Mouse (Mus musculus): ENCODE measurements around the gene Chrna1. TPM values are rescaled to one million over a fixed set of nuclear protein-coding genes. Genes with fewer than 3 reads are reported as not detected.
"Not testable (repeated sequence)": the region's sequence is repeated elsewhere in the genome, so short reads cannot be mapped to it uniquely, and the experiment has no call there.

Gene Chrna1
- total RNA-seq, 2 experiments from 2014 or later: 14.4 to 17.4 TPM

DNA sequence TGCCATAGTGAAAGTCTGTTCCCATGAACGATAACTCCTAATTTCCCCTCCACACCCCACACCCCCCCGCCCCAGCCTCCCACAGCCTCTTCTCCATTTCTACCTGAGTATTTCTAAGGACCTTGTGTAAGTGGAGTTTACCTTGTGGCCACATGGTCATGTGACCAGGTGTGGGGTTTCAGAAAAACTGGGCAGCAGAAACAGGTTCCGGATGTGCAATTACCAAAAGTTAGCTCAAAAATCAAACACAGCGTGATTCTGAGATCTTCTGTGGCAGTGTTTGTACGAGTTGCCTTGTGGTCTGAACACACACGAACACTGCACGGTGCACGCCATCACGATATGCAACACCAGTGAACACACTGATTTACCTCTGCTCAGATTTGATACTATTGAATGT is 17.5 kb downstream of the Chrna1 start:
- intact Hi-C loops (cut with DNase I; ENCODE audit: low total_unique reads): no loop called here
- no peak for DNase-seq

DNA sequence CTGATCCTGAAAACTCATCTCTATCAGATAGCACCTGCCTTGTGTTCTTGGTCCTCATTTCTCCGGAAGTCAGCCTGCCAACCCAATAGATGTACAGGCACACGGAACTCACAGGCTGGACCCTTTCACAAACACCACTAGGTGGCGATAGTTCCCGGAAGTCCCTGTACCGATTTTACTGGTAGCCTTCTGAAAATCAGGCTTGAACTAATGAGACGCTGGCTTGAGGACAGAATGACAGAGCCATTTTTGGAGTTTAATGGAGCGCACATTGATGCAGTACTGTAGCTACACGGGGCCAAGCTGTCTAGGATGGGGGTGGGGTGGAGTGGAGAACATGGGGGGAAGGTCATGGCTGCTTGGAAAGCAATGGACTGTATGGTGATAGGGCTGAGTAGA is 18.5 kb downstream of the Chrna1 start:
- intact Hi-C loops (cut with DNase I; ENCODE audit: low total_unique reads): no loop called here
- no peak for DNase-seq

- intact Hi-C loops (cut with DNase I; ENCODE audit: low total_unique reads): no loop called here
- no peak for DNase-seq
Measured at GRCm38 (mm10) chr2:73560899-73561664, 19.1 kb downstream of the Chrna1 start.

DNA sequence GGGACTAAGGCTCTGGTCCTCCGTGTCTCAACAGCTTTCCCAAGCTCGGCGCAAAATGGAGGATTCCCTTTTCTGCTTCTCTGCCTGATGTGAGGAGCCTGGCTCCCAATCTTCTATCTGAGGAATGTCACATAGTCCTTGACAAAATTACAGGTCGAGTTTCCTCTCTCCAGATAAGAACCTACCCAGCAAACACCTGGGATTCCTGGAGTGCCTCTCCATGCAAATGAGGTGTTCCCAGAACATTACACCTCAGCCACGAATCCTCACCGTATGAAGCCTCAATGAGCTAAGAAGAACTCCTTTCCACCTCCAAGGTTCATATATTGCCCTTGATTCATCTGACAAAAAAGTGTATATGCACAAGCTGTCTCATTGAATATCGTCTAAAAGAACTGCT is 19.7 kb downstream of the Chrna1 start:
- intact Hi-C loops (cut with DNase I; ENCODE audit: low total_unique reads): no loop called here
- DNase-seq: no peak

GRCm38 (mm10) chr2:73557956-73558355 is 22.2 kb downstream of the Chrna1 start:
- DNase-seq: no peak
- intact Hi-C loops (cut with DNase I; ENCODE audit: low total_unique reads): no loop called here

DNA sequence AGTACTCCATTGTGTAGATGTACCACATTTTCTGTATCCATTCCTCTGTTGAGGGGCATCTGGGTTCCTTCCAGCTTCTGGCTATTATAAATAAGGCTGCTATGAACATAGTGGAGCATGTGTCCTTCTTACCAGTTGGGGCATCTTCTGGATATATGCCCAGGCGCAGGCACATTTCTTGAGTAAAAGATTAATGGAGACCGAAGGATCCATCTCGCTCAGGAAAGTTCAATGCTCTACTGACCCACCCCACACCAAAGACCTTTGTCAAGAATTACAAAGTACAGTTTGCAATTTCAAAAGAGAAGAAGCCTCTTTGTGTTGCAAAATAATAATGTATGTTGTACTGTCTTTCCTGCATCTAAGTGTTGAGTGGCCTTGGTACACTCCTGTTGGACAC is 23.1 kb downstream of the Chrna1 start:
- intact Hi-C loops (cut with DNase I; ENCODE audit: low total_unique reads): not testable (repeated sequence)

GRCm38 (mm10) chr2:73554389-73554788 is 25.7 kb downstream of the Chrna1 start:
- no peak for DNase-seq
- intact Hi-C loops (cut with DNase I; ENCODE audit: low total_unique reads): no loop called here

More for the DNA sequence above, 23.1 kb downstream of the Chrna1 start:
- DNase-seq: not testable (repeated sequence)

- intact Hi-C loops (cut with DNase I; ENCODE audit: low total_unique reads): no loop called here
- no peak for DNase-seq
Measured at GRCm38 (mm10) chr2:73552926-73553325, 27.2 kb downstream of the Chrna1 start.

DNA sequence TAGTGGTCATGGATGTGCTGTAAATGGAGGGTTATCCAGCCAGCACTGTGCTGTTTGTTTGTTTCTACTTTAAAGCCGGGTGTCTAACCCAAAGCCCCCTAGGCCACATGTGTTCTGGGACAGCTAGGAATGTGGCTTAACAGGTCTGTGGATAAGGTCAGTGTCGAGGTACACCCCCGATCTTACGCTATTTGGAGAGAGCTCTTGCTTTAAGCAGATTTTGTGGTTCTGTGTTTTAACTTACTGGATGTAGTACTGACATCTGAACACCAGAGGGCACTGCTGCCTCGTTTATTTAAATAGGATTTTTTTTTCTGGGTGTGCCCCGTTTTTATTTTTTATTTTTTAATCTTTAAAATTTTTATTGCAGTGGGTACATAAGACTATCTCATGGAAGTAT is 29.4 kb downstream of the Chrna1 start:
- intact Hi-C loops (cut with DNase I; ENCODE audit: low total_unique reads): no loop called here

DNA sequence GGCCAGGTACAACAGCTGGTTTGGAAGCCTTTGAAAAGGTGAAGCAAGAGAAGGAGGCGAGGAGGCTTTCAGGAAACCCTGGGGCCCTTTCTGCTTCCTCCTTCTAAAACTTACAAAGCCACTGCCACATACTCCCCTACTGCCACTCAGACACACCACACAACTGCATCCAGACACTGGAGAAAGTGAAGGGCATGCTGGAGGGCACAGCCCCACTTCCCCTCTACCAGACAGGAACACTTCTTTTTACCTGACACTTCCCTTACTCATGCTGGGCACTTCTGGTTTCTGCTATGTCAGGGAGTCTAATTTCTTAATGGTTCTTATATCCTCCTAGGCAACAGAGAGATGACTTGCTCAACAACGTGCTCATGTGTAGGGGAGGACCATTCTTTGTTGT is 31.6 kb downstream of the Chrna1 start:
- intact Hi-C loops (cut with DNase I; ENCODE audit: low total_unique reads): no loop called here
- DNase-seq: no peak

More for the DNA sequence above, 29.4 kb downstream of the Chrna1 start:
- no peak for DNase-seq

DNA sequence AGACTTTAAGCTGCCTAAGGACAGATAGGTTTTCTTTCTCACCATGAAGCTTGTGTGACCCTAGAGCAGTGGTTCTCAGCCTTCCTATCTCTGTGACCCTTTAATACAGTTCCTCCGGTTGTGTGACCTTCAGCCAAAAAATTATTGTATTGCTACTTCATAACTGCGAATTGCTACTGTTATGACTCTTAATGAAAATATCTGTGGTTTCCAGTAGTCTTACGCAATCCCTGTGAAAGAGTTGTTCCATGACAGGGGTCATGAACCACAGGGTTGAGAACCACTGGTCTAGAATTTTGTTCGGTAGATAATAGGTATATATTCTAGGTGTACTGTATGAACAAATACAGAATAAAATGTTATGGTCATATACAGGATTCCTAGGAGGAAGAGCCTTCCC is 32.9 kb downstream of the Chrna1 start:
- intact Hi-C loops (cut with DNase I; ENCODE audit: low total_unique reads): no loop called here
- no peak for DNase-seq

GRCm38 (mm10) chr2:73545556-73545955 is 34.6 kb downstream of the Chrna1 start:
- no peak for DNase-seq
- intact Hi-C loops (cut with DNase I; ENCODE audit: low total_unique reads): no loop called here

GRCm38 (mm10) chr2:73540450-73541162 is 39.5 kb downstream of the Chrna1 start:
- intact Hi-C loops (cut with DNase I; ENCODE audit: low total_unique reads): no loop called here
- DNase-seq: no peak

GRCm38 (mm10) chr2:73539697-73540096 is 40.4 kb downstream of the Chrna1 start:
- intact Hi-C loops (cut with DNase I; ENCODE audit: low total_unique reads): no loop called here
- DNase-seq: no peak

- intact Hi-C loops (cut with DNase I; ENCODE audit: low total_unique reads): no loop called here
Measured at GRCm38 (mm10) chr2:73539141-73539540, 41.0 kb downstream of the Chrna1 start.

DNA sequence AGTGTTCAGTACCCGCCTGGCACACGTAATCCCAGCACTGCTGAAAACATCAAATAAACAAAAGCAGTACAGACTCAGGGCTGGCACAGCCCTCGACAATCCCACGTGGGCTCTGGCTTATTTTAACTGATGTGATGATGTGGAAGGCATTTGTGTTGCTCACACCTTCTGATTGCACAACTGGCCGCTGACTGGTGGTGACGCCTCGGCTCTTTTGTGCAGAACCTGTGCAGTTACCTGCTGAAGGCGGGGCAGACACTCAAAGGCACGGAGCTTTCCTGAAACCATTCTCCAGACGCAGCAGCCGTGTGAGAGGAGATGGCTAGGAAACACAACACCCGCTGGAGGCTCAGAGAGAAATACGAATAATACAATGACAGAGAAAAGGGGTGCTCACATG is 41.5 kb downstream of the Chrna1 start:
- intact Hi-C loops (cut with DNase I; ENCODE audit: low total_unique reads): no loop called here
- DNase-seq: no peak

More at GRCm38 (mm10) chr2:73539141-73539540, 41.0 kb downstream of the Chrna1 start:
- DNase-seq: no peak

GRCm38 (mm10) chr2:73536091-73536783 is 43.9 kb downstream of the Chrna1 start:
- intact Hi-C loops (cut with DNase I; ENCODE audit: low total_unique reads): no loop called here
- no peak for DNase-seq

GRCm38 (mm10) chr2:73534720-73535119 is 45.4 kb downstream of the Chrna1 start:
- DNase-seq: no peak
- intact Hi-C loops (cut with DNase I; ENCODE audit: low total_unique reads): loop anchor here (5.0 kb wide), 1 partner anchor 42 kb away; no protein-coding TSS in a partner anchor

- intact Hi-C loops (cut with DNase I; ENCODE audit: low total_unique reads): loop anchor here (5.0 kb wide), 1 partner anchor 38 kb away; no protein-coding TSS in a partner anchor
- no peak for DNase-seq
Measured at GRCm38 (mm10) chr2:73530487-73530886, 49.7 kb downstream of the Chrna1 start.

All from gastrocnemius, postnatal 14 days (tissue).